Mouse (Mus musculus) ES-E14 (cell line): ENCODE measurements around the gene Nup153. TPM values are rescaled to one million over a fixed set of nuclear protein-coding genes. Genes with fewer than 3 reads are reported as not detected.

ENCODE experiments used
- DNase-seq: peaks from one replicate; pipeline ENCODE4 v3.0.0-alpha.2; 2013; ENCODE audit warnings: low read depth, low spot score
- H3K27ac ChIP-seq: 2 replicates; pipeline ENCODE4 v1.5.1; 2012; ENCODE audit warnings: low read depth, mild to moderate bottlenecking, low read length, moderate library complexity, mixed read lengths; ENCODE audit not compliant: poor library complexity, insufficient read depth, severe bottlenecking
- H3K36me3 ChIP-seq: 2 replicates; pipeline ENCODE4 v1.6.1; 2012; ENCODE audit warnings: mild to moderate bottlenecking, low read length, moderate library complexity, mixed read lengths; ENCODE audit not compliant: control insufficient read depth, poor library complexity, insufficient read depth, severe bottlenecking
- H3K4me1 ChIP-seq, 2 experiments: fragments of 150-350 bp in 1 of 2; sonication (generic) in 1 of 2; 2 replicates each; pipeline ENCODE4 v1.6.1; 2012; ENCODE audit warnings: low read length in 2 of 2, mild to moderate bottlenecking in 1 of 2, mixed read lengths in 1 of 2; ENCODE audit not compliant: control insufficient read depth in 2 of 2, insufficient read depth in 2 of 2, poor library complexity in 1 of 2
- H3K4me3 ChIP-seq, 2 experiments: fragments of 150-350 bp in 1 of 2; sonication (generic) in 1 of 2; 2 replicates each; pipeline ENCODE4 v1.5.1; 2012; ENCODE audit warnings: low read length in 2 of 2, low read depth in 1 of 2, mild to moderate bottlenecking in 1 of 2, mixed read lengths in 1 of 2; ENCODE audit not compliant: insufficient read depth in 1 of 2, poor library complexity in 1 of 2, severe bottlenecking in 1 of 2
- H3K9ac ChIP-seq: 2 replicates; pipeline ENCODE4 v1.6.1; 2012; ENCODE audit warnings: low read depth, mild to moderate bottlenecking, low read length, mixed read lengths; ENCODE audit not compliant: poor library complexity, insufficient read depth, severe bottlenecking
- H3K9me3 ChIP-seq: fragments of 150-350 bp; sonication (generic); 2 replicates; pipeline ENCODE4 v1.6.1; 2012; ENCODE audit warnings: low read depth, mild to moderate bottlenecking, low read length; ENCODE audit not compliant: control insufficient read depth, insufficient read depth
- CHD2 ChIP-seq: IDR thresholded peaks from 2 replicates; pipeline ENCODE4 v1.6.1; 2014; ENCODE audit warnings: mild to moderate bottlenecking, low read depth, low read length, inconsistent platforms
- HCFC1 ChIP-seq: IDR thresholded peaks from 2 replicates; pipeline ENCODE4 v1.6.1; 2012; ENCODE audit warnings: low read length, inconsistent platforms, borderline replicate concordance; ENCODE audit not compliant: insufficient read depth
- MAFK ChIP-seq: IDR thresholded peaks from 2 replicates; pipeline ENCODE4 v1.6.1; 2014; ENCODE audit warnings: mild to moderate bottlenecking, low read depth, low read length, inconsistent platforms; ENCODE audit not compliant: insufficient read depth
- ZC3H11A ChIP-seq: IDR thresholded peaks from 2 replicates; pipeline ENCODE4 v1.6.1; 2012; ENCODE audit warnings: low read depth, mild to moderate bottlenecking, inconsistent platforms, low read length, borderline replicate concordance
- ZNF384 ChIP-seq: IDR thresholded peaks from 2 replicates; pipeline ENCODE4 v1.6.1; 2012; ENCODE audit warnings: low read depth, low read length, inconsistent platforms
- in situ Hi-C, 2 experiments: fragments of 600-800 bp; cut with MboI; formaldehyde crosslinking; loops; one replicate each; pipeline ENCODE4 v1.15.1; 2025; ENCODE audit warnings: low sequenced_read_pairs in 2 of 2, inconsistent platforms in 1 of 2; ENCODE audit not compliant: unreplicated experiment in 2 of 2
- total RNA-seq: library from RNA; depleted of rRNA; stranded (reverse); fragments of 300-350 nt; gene quantifications from 2 replicates; pipeline ENCODE4 v1.2.3, GENCODE M21; 2012

Gene Nup153
- total RNA-seq, 1 experiment = 125 TPM

DNA sequence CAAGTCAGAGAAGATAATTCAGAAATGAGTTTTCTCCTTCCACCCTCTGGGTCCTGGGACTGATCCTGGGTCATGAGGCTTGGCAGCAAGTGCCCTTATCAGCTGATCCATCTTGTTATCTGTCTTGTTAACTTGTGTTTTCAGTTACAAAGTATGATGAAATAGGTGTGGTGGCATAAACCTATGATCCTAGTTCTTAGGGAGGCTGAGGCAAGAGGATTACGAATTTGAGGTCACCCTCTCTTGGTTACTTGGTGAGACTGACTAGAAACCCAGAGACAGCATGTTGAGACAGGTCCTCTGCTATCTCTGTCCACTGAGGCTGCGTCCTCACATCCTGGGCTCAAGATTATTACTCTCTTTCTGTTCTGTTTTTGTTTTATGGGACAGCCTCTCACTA is 37.6 kb upstream of the Nup153 start:
- Histone ChIP-seq H3K9ac (no peak overlapping the region), H3K4me1 (no peaks in the 10 kb centered on the region), H3K4me3 (no peak overlapping the region), H3K36me3 (peaks cover 9% of the 10 kb centered on the region), H3K27ac (no peak overlapping the region), H3K9me3 (no peaks in the 10 kb centered on the region)
- no peak for DNase-seq
- in situ Hi-C loops = no loop called here
- TF ChIP-seq ZNF384 (no peak), ZC3H11A (no peak), MAFK (no peak), CHD2 (no peak), HCFC1 (no peak)

DNA sequence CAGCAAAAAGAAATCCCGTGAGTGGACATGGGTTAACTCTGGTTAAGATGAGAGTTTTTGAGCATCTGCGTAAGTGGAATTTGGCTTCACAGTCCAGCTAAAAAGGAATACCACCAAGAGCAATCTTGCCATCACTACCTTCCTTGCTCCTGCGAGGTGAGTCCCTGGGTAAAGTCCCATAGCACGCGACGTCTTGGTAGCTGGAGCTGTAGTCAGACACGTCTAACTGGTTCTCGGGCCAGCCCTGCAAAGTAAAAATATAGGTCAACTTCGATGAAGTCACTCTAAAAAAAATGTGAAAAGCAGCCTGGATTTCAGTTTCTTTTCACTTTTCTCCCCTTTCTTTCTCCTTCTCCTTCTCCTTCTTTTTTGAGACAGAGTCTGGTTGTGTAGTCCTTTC is 35.5 kb upstream of the Nup153 start:
- H3K27ac ChIP-seq = no peak overlapping the region
- H3K9me3 ChIP-seq = no peaks in the 10 kb centered on the region
- DNase-seq = no peak
- no peak overlapping the region for H3K9ac ChIP-seq
- H3K4me1 ChIP-seq = peaks cover 0 to 5% of the 10 kb centered on the region in 2 experiments; a peak in 2 of 4 replicates
- H3K36me3 ChIP-seq = peaks cover 5% of the 10 kb centered on the region
- in situ Hi-C loops = no loop called here
- no peak overlapping the region for H3K4me3 ChIP-seq
- no peak for TF ChIP-seq MAFK
- no peak for TF ChIP-seq CHD2
- no peak for TF ChIP-seq ZC3H11A
- TF ChIP-seq HCFC1 = no peak
- TF ChIP-seq ZNF384 = no peak

DNA sequence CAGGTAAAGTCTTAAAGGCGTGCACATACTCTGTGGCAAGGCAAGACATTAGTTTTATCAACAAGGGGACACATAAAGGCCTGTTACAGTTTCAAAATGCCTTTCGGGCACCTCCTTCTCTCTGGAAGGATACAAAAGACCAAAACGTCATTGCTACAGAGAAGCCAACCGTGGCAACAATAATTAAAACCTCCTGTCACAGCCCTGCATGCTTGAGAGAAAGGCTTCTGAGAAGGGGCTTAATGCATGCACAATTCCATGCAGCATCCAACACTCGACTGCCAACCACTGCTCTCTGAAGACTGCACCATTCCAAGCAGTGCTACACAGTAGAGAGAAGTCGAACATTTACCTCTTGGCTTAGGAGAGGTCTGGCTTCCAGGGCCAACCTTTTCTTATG is 33.2 kb upstream of the Nup153 start:
- H3K36me3 ChIP-seq = peaks cover 2% of the 10 kb centered on the region; the same call in 1 of the 2 replicates
- H3K4me1 ChIP-seq = peaks cover 0 to 8% of the 10 kb centered on the region in 2 experiments; a peak in 2 of 4 replicates
- TF ChIP-seq ZC3H11A (no peak), HCFC1 (no peak)
- no peak overlapping the region for H3K27ac ChIP-seq
- DNase-seq = no peak
- H3K9me3 ChIP-seq = no peaks in the 10 kb centered on the region
- in situ Hi-C loops = no loop called here
- no peak overlapping the region for H3K4me3 ChIP-seq
- H3K9ac ChIP-seq = no peak overlapping the region

DNA sequence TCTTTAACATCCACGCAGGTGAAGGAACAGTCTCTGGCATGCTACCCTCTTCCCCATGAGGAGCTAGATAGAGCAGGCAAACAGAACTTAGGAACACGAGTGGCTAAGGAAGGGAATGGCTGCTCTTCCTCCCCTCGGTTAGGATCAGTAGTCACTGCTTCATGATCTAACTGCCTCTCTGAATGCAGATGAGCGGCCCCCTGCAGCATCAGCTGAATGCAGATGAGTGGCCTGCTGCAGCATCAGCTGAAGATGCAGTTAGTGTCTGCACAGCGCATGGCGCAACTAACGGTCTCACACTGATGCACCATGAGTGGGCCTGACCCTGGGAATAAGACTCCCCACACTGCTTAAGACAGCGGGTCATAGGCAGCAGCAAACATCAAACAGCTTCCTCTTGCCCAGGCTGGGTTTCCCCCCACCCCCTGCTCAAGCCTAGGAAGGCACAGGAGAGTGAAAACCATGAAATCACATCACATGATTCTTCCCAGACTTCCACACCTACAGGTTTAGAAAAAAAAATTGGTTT is 31.6 kb upstream of the Nup153 start:
- TF ChIP-seq ZC3H11A = no peak
- TF ChIP-seq CHD2 = no peak
- TF ChIP-seq ZNF384 = no peak
- TF ChIP-seq HCFC1 = no peak
- TF ChIP-seq MAFK = no peak
- H3K36me3 ChIP-seq = peaks cover 2% of the 10 kb centered on the region; the same call in 1 of the 2 replicates
- no peak for DNase-seq
- no peaks in the 10 kb centered on the region for H3K9me3 ChIP-seq
- in situ Hi-C loops = no loop called here
- peak overlapping the region; percentile 26; the same call in 1 of the 2 replicates for H3K27ac ChIP-seq
- H3K4me1 ChIP-seq = peaks cover 0 to 8% of the 10 kb centered on the region in 2 experiments; a peak in 2 of 4 replicates
- 0 out of 4 replicates have a peak overlapping the region, but pooled peaks of 1 of the 2 experiments have one; percentile 40 for H3K4me3 ChIP-seq
- H3K9ac ChIP-seq = no peak overlapping the region

DNA sequence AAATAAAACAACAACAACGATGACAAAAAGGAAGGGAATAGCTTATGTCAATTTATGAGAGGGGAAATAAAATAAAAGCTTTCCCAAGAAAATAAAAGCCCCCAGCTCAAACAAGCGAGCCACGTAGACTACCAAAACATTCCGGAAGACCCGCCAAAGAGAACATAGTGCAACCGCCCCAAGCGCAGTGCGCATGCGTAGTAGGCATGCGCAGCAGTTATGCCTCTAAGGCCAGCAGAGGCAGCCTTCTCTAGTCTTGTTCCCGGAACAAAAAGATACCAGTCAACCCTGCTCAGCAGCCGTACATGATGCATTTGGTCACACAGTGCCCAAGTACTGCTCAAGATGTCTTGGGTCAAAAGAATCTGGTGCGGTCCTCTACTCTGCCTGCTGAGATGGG is 30.9 kb upstream of the Nup153 start:
- in situ Hi-C loops = no loop called here

More for the DNA sequence above, 30.9 kb upstream of the Nup153 start:
- no peaks in the 10 kb centered on the region for H3K9me3 ChIP-seq
- TF ChIP-seq ZC3H11A = no peak
- TF ChIP-seq CHD2 = no peak
- no peak for TF ChIP-seq HCFC1
- no peak for TF ChIP-seq ZNF384
- no peak for TF ChIP-seq MAFK
- H3K36me3 ChIP-seq = peaks cover 2% of the 10 kb centered on the region; the same call in 1 of the 2 replicates
- peaks cover 0 to 8% of the 10 kb centered on the region in 2 experiments; a peak in 2 of 4 replicates for H3K4me1 ChIP-seq
- H3K9ac ChIP-seq = peak overlapping the region; percentile 65; the same call in 1 of the 2 replicates
- H3K4me3 ChIP-seq = peak overlapping the region; percentile 23 to 40; a peak in 3 of 4 replicates
- DNase-seq = peak; percentile 77
- H3K27ac ChIP-seq = peak overlapping the region; percentile 26; the same call in 1 of the 2 replicates
